Mouse (Mus musculus) heart, embryonic 10.5 days (tissue): ENCODE data around the gene Cd151. TPM values are rescaled to one million over a fixed set of nuclear protein-coding genes. Genes with fewer than 3 reads are reported as not detected.

Experiments used
- DNase-seq: peaks from one replicate; pipeline ENCODE4 v3.0.0-alpha.2; 2017; ENCODE audit warnings: low spot score
- H3K27ac ChIP-seq: fragments of 300-500 bp; sonication (generic); 2 replicates; pipeline ENCODE4 v1.5.1; 2016; ENCODE audit warnings: mild to moderate bottlenecking
- H3K27me3 ChIP-seq: fragments of 300-500 bp; sonication (generic); 2 replicates; pipeline ENCODE4 v1.6.1; 2016; ENCODE audit warnings: mild to moderate bottlenecking; ENCODE audit not compliant: poor library complexity, insufficient read depth, severe bottlenecking
- H3K36me3 ChIP-seq: fragments of 300-500 bp; sonication (generic); 2 replicates; pipeline ENCODE4 v1.6.1; 2016; ENCODE audit warnings: mild to moderate bottlenecking, moderate library complexity
- H3K4me1 ChIP-seq: fragments of 300-500 bp; sonication (generic); 2 replicates; pipeline ENCODE4 v1.6.1; 2016; ENCODE audit warnings: mild to moderate bottlenecking
- H3K4me3 ChIP-seq: fragments of 300-500 bp; sonication (generic); 2 replicates; pipeline ENCODE4 v1.5.1; 2016; ENCODE audit warnings: mild to moderate bottlenecking, moderate library complexity
- H3K9me3 ChIP-seq: fragments of 300-500 bp; sonication (generic); 2 replicates; pipeline ENCODE4 v1.6.1; 2016; ENCODE audit warnings: mild to moderate bottlenecking, moderate library complexity
- WGBS: fragments of 180-500 bp; shearing (Covaris S2); methylation state at CpG from one replicate; pipeline ENCODE4 v1.1.7; 2016; 5-methylcytosine and 5-hydroxymethylcytosine counted together
- polyA plus RNA-seq: library from polyadenylated mRNA; unstranded; fragments of >200 nt; fragmentation: Nextera tagmentation; extraction: Ambion mirVana; gene quantifications from 2 replicates; pipeline ENCODE4 v1.2.1, GENCODE M21; 2016

The Cd151 gene
- polyA plus RNA-seq, 1 experiment from 2014 or later = 23.1 TPM

DNA sequence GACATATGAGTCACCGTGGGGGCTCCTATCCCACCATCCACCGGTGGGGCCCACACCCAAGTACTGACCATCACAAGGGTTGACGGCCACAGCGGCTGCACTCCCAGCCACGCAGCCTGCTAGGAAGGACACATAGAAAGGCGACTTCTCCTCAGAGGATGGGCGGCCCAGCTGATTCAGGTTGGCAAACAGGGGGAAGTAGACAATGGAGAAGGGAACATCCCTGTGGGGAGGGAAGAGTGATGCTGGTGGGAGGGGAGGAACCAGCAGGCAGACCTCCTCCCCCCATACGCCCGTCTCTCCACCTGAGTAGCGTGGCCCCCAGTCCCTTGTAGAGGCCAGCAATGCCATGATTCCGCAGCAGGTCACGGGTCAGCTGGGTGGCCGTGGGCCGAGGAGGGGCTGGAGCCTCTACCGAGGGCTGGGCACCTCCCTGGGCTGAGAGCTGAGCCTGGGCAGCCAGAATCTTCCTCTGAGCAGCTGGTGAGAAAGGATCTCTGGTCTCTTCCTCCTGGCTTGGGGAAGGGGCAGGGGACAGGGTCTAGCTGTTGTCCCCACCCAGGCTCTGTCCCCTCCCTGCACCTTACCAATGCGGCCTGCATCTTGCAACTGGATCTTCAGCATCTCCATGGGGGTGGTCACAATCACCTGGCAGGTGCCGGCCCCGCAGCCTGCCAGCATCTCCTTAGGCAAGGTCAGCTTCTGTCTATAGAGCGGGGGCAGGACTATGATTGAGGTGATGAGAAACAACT is 35.6 kb upstream of the Cd151 start:
- WGBS = 92% methylated on average over 19 of the region's 19 CpGs
- Histone ChIP-seq H3K36me3 (peaks cover 37% of the 10 kb centered on the region), H3K27ac (no peak overlapping the region), H3K27me3 (0 out of 2 replicates have a peak, but pooled peaks cover 5% of the 10 kb centered on the region), H3K4me1 (peaks cover 80% of the 10 kb centered on the region), H3K9me3 (no peaks in the 10 kb centered on the region), H3K4me3 (no peak overlapping the region)
- DNase-seq = no peak

- no peak for DNase-seq
- Histone ChIP-seq H3K27ac (no peak overlapping the region), H3K4me1 (peaks cover 78% of the 10 kb centered on the region), H3K9me3 (no peaks in the 10 kb centered on the region), H3K27me3 (0 out of 2 replicates have a peak, but pooled peaks cover 5% of the 10 kb centered on the region), H3K36me3 (peaks cover 37% of the 10 kb centered on the region), H3K4me3 (no peak overlapping the region)
- 88% methylated on average over 8 of the region's 8 CpGs for WGBS
These were observed 35.0 kb upstream of the Cd151 start for GRCm38 (mm10) chr7:141432186-141432611.

DNA sequence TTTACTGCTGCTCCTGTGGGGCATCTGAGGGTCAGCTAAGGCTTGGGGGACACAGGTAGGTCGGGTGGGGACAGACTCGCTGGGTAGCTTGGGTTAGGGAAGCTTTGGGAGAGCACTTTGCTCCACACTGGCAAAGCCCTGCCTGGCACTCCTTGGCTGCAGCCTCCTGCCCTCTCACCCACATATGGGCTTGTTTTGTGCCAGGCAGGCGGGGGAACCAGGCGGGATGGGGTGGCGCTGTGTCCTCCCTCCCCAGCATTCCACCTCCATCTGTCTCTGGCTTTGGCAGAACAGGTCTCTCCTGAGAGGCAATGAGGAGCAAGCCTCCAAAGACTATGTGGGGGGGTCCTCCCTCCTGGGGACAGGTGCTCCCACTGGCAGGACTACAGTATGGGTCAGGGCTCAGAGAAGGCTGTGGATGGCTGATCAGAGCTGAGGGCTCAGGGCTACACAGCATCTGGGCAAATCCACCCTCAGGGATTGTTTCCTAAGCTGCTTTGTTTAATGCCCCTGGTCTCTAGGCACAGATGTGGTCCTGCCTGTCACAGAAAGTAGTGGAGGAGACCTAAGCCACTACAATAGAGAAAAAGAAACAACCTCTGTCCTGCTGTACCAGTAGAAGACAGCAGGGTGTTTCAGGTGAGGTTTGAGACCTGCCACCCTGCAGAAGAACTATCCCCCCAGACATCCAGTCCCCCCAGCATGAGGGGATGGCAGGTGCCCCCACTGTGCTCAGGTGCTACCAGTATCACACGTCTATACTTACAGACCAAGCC is 34.3 kb upstream of the Cd151 start:
- Histone ChIP-seq H3K4me1 (peaks cover 76% of the 10 kb centered on the region), H3K4me3 (no peak overlapping the region), H3K27me3 (no peaks in the 10 kb centered on the region), H3K27ac (no peak overlapping the region), H3K9me3 (no peaks in the 10 kb centered on the region), H3K36me3 (peaks cover 37% of the 10 kb centered on the region)
- WGBS = 89% methylated on average over 6 of the region's 6 CpGs
- DNase-seq = no peak

DNA sequence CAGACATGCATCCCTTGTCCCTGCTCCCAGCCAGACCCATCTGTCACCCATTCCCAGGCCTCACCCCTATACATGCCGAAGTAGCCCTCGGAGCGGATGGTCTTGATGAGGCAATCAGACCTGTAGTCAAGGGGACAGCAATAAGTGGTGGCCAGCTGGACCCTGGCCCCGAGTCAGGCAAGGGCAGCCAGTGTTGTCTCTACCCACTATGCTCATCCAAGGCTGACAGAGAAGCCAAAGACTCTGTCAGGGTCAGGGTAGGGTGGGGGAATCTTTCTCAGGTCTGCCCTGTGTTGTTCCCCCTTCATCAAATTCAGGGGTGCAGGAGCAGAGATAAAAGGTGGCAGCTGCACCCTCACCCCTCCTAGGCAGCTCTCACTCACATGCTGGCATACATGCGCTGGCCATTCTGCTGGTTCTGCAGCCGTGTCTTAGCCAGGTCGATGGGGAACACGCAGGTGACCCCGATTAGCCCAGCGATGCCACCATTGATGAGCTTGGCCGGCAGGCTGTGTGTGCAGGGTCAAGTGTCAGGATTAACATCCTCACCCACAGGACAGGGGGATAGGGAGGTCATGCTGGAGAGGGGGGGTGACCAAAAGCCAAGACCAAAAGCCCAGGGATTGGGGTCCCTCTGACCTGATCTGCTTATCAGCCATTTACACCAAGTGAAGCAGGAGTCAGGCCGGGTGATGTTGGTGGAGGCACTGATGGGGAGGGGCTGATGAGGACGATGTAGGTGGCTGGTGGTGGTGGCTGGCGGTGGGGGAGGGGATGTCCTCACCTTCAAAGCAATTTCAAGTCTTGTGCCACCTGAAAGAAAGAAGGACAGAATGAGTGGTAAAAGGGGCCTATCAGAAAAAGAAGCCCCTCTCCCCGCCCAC is 33.4 kb upstream of the Cd151 start:
- peak overlapping the region; percentile 77 for H3K27ac ChIP-seq
- H3K27me3 ChIP-seq = no peaks in the 10 kb centered on the region
- DNase-seq = no peak
- 75% methylated on average over 15 of the region's 15 CpGs for WGBS
- peaks cover 45% of the 10 kb centered on the region for H3K36me3 ChIP-seq
- peaks cover 68% of the 10 kb centered on the region for H3K4me1 ChIP-seq
- no peaks in the 10 kb centered on the region for H3K9me3 ChIP-seq
- peak overlapping the region; percentile 63 for H3K4me3 ChIP-seq

DNA sequence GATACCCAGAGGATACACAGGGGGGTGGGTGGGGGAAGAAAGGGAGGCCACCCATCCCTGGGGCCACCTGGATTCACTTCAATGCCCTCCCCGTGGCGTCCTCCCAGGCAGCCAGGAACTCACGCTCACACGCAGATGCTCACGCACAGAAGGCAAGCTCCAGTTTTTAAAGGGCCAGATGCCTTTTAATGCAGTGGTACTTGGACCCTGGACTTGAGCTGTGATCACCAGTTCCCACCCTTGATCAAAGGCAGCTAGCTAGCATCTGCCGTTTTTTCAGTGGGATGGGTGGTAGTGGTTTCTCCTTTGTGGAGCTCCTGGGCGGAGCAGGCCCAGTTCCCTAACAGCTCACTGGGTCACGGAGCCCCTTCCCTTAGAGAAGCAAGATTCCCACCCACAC is 32.7 kb upstream of the Cd151 start:
- DNase-seq = no peak
- no peaks in the 10 kb centered on the region for H3K9me3 ChIP-seq
- H3K27me3 ChIP-seq = no peaks in the 10 kb centered on the region
- H3K36me3 ChIP-seq = peaks cover 52% of the 10 kb centered on the region
- WGBS = 17% methylated on average over 8 of the region's 8 CpGs
- peaks cover 61% of the 10 kb centered on the region for H3K4me1 ChIP-seq
- peak overlapping the region; percentile 63 for H3K4me3 ChIP-seq
- peak overlapping the region; percentile 77 for H3K27ac ChIP-seq

DNA sequence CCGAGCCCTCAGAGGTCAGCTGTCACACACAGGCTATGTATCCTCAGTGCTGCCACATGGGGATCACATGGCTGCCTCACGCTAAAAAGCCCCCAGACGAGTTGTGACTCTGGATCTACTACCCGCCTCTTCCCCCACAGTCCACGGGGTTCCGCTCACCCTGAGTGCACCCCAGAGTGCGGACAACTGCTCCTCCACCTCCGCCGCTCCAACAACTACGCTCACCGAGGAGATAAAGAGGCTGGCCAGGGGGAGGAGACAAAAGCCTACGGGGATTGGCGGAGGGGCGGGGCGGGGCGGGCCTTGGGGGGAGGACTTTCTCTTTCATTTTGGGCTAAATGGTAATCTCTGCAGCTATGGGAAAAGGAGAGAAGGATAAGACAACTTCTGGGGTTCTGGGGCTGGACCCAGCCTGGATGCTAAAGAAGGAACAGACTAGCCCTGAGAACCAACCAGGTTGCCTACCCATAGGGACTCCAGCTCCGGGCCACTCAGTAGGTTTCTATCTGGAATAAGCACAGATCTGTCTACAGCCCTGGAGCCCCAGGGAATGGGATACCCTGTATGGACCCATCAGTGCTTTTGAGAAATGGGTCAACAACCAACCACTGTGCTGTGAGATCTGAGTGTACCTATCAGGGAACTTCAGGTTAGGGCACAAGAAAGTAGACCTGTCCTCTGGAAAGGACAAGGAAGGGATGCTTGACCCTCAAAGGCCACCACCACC is 31.9 kb upstream of the Cd151 start:
- H3K27ac ChIP-seq = peak overlapping the region; percentile 77
- peak; percentile 90 for DNase-seq
- peaks cover 54% of the 10 kb centered on the region for H3K4me1 ChIP-seq
- H3K36me3 ChIP-seq = peaks cover 59% of the 10 kb centered on the region
- H3K4me3 ChIP-seq = peak overlapping the region; percentile 63
- WGBS = 4% methylated on average over 17 of the region's 17 CpGs
- no peaks in the 10 kb centered on the region for H3K27me3 ChIP-seq
- no peaks in the 10 kb centered on the region for H3K9me3 ChIP-seq

DNA sequence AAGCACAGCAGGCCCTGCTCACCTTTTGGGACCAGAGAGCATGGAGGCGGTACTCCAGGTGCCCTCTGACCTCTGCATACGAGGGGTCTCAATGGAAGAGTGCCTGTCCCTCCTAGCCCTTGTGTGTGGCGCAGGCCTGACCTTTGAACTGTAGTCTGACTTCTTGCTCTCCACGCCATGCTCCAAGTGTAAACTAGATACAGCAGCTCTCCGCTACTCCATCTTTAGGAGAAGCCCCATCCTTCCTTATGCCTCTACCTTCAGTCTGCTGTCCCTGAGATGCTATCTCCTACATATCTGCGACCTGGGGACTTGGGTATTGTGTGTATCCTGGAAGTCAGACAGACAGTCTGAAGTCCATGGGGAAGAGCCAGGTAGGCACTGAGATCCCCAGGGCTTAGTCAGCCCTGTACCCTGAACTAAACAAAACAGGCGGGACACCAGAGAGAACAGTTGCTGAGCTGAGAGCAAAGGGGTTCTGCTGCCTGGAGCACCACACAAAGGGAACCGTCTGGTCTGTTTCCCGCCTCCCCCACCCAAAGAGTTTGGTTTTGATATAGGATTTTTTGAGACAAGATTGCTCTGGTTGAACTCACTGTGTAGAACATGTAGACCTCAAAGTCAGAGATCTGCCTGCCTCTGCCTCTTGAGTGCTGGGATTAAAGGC is 31.2 kb upstream of the Cd151 start:
- Histone ChIP-seq H3K4me1 (peaks cover 54% of the 10 kb centered on the region), H3K27ac (no peak overlapping the region), H3K4me3 (peak overlapping the region; percentile 63), H3K27me3 (no peaks in the 10 kb centered on the region), H3K9me3 (no peaks in the 10 kb centered on the region), H3K36me3 (peaks cover 59% of the 10 kb centered on the region)
- 76% methylated on average over 9 of the region's 9 CpGs for WGBS
- DNase-seq = no peak

- Histone ChIP-seq H3K27me3 (no peaks in the 10 kb centered on the region), H3K4me1 (peaks cover 59% of the 10 kb centered on the region), H3K36me3 (peaks cover 59% of the 10 kb centered on the region), H3K4me3 (peak overlapping the region; percentile 69), H3K9me3 (no peaks in the 10 kb centered on the region), H3K27ac (peak overlapping the region; percentile 87)
- whole genome bisulfite sequencing = 59% methylated on average over 2 of the region's 2 CpGs
- DNase-seq = no peak
These were observed 30.7 kb upstream of the Cd151 start for GRCm38 (mm10) chr7:141436523-141436892.

DNA sequence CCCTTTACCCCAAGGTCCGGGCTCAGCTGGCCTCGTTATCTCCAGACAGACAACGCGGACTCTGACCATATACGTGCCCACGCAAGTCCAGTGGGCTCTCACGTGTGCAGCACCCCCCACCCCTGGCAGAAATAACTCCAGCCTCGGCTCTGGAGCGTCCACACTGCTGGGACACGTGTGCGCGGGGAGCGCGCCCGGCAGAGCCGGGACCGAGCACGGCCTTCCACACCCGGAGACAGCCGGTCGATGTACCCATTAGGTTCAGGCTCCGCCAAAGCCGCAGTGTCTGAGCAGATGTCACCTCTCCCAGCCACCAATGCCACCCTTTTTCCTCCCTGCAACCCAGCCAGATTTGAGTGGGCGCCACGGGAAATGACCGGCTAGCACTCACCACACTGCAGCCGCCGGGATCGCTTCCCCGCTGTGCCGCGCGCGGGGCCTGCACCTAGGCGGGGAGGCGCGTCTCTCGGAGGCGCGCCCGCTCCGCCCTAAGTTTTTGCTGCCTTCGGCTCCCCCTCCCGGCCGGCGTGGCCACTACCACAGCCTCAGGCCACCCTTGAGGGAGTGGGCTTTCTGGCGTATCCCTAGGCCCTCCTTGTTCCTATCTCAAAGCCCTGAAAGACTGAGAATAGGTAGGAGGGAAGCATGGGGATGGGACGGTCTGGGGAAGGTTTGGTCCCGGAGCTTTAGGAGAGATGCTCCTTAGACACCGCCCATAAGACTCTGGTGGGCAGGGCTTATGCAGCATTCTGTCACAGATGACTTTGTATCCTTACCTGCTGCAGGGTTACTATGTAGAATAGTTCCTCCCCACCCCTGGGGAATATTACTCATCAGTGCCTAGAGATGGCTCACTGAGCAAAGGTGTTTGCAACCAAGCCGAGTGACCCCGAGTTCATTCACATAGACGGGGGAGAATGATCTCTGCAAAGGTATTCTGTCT is 29.7 kb upstream of the Cd151 start, which contains the start of gene Slc25a22:
TSS of gene Slc25a22 (minus strand) at position 715 of the 943 bp plus-strand sequence.
- peaks cover 69% of the 10 kb centered on the region for H3K4me1 ChIP-seq
- WGBS = 5% methylated on average over 53 of the region's 53 CpGs
- peak within 1 kb of the TSS; percentile 69 for H3K4me3 ChIP-seq
- peak; percentile 92 for DNase-seq
- H3K27me3 ChIP-seq = no peaks in the 10 kb centered on the region
- peak within 1 kb of the TSS; percentile 87 for H3K27ac ChIP-seq
- no peaks in the 10 kb centered on the region for H3K9me3 ChIP-seq
- peaks cover 59% of the 10 kb centered on the region for H3K36me3 ChIP-seq

- no peaks in the 10 kb centered on the region for H3K27me3 ChIP-seq
- H3K27ac ChIP-seq = no peak overlapping the region
- DNase-seq = no peak
- 92% methylated on average over 12 of the region's 12 CpGs for WGBS
- peaks cover 52% of the 10 kb centered on the region for H3K36me3 ChIP-seq
- peaks cover 71% of the 10 kb centered on the region for H3K4me1 ChIP-seq
- H3K4me3 ChIP-seq = no peak overlapping the region
- no peaks in the 10 kb centered on the region for H3K9me3 ChIP-seq
These were observed 28.8 kb upstream of the Cd151 start for GRCm38 (mm10) chr7:141438201-141438968.
